Mouse (Mus musculus) lung, adult 2 months (tissue): Measurements from ENCODE around the gene Tank. TPM values are rescaled to one million over a fixed set of nuclear protein-coding genes. Genes with fewer than 3 reads are reported as not detected.
A peak's percentile ranks its signal among the peaks of the same experiment; 100 is the strongest.

ENCODE experiments used
- DNase-seq: peaks from one replicate; pipeline ENCODE4 v3.0.0; 2022
- H3K4me1 ChIP-seq: fragments of 200-500 bp; 2 replicates; pipeline ENCODE4 v1.6.1; 2011; ENCODE audit warnings: low read length; ENCODE audit not compliant: control insufficient read depth, insufficient read depth
- H3K4me3 ChIP-seq: fragments of 200-500 bp; replicated peaks from 2 replicates; pipeline ENCODE3; 2011; ENCODE audit warnings: low read depth, mild to moderate bottlenecking, control low read depth, low read length; ENCODE audit errors: extremely low read depth
- CTCF ChIP-seq: fragments of 200-500 bp; IDR thresholded peaks from 2 replicates; pipeline ENCODE4 v1.5.1; 2011; ENCODE audit warnings: mild to moderate bottlenecking, low read length, control low read depth; ENCODE audit not compliant: insufficient read depth
- POLR2A ChIP-seq: fragments of 200-500 bp; IDR thresholded peaks from 2 replicates; pipeline ENCODE4 v1.6.1; 2011; ENCODE audit warnings: low read depth, mild to moderate bottlenecking, control low read depth, low read length, borderline replicate concordance; ENCODE audit errors: extremely low read depth
- WGBS: fragments of 180-500 bp; shearing (Covaris S2); methylation state at CpG from one replicate; pipeline ENCODE4 v1.1.7; 2018; 5-methylcytosine and 5-hydroxymethylcytosine counted together
- polyA plus RNA-seq: library from polyadenylated mRNA; depleted of rRNA; stranded (reverse); fragments of >200 nt; gene quantifications from 2 replicates; pipeline ENCODE4 v1.2.3, GENCODE M21; 2012; rRNA removed

Tank gene
- polyA plus RNA-seq, 1 experiment: 7.1 TPM

- no peak for DNase-seq
- TF ChIP-seq CTCF: no peak
- TF ChIP-seq POLR2A: no peak
- H3K4me1 ChIP-seq: peaks cover 9% of the 10 kb centered on the region
- no peak overlapping the region for H3K4me3 ChIP-seq
- WGBS: 47% methylated on average over 10 of the region's 10 CpGs
Observed at GRCm38 (mm10) chr2:61662833-61663232, 84.4 kb downstream of the Tank start.

- no peak for DNase-seq
- 59% methylated on average over 10 of the region's 10 CpGs for WGBS
- no peak for TF ChIP-seq POLR2A
- no peak for TF ChIP-seq CTCF
- H3K4me3 ChIP-seq: no peak overlapping the region
- peaks cover 9% of the 10 kb centered on the region for H3K4me1 ChIP-seq
Observed at GRCm38 (mm10) chr2:61663573-61664241, 85.3 kb downstream of the Tank start.

- Histone ChIP-seq H3K4me1 (peaks cover 5% of the 10 kb centered on the region; the same call in 1 of the 2 replicates), H3K4me3 (no peak overlapping the region)
- no peak for DNase-seq
- 85% methylated on average over 7 of the region's 7 CpGs for WGBS
- TF ChIP-seq CTCF (no peak), POLR2A (no peak)
Observed at GRCm38 (mm10) chr2:61667420-61667819, 89.0 kb downstream of the Tank start.

GRCm38 (mm10) chr2:61668260-61668659, 89.9 kb downstream of the Tank start:
- 26% methylated on average over 4 of the region's 4 CpGs for WGBS

GRCm38 (mm10) chr2:61674555-61674954, 96.2 kb downstream of the Tank start:
- 95% methylated on average over 3 of the region's 3 CpGs for WGBS
- no peak for DNase-seq
- no peaks in the 10 kb centered on the region for H3K4me1 ChIP-seq
- H3K4me3 ChIP-seq: no peak overlapping the region
- no peak for TF ChIP-seq POLR2A
- TF ChIP-seq CTCF: no peak

More at GRCm38 (mm10) chr2:61668260-61668659, 89.9 kb downstream of the Tank start:
- H3K4me1 ChIP-seq: peaks cover 5% of the 10 kb centered on the region; the same call in 1 of the 2 replicates
- peak; percentile 48 for DNase-seq
- no peak for TF ChIP-seq POLR2A
- peak; percentile 65 for TF ChIP-seq CTCF
- H3K4me3 ChIP-seq: no peak overlapping the region

- no peak for DNase-seq
- H3K4me1 ChIP-seq: no peaks in the 10 kb centered on the region
- TF ChIP-seq CTCF: no peak
- no peak for TF ChIP-seq POLR2A
- WGBS: 73% methylated on average over 1 of the region's 1 CpGs
- H3K4me3 ChIP-seq: no peak overlapping the region
Observed at GRCm38 (mm10) chr2:61681572-61681971, 103.2 kb downstream of the Tank start.

- no peak overlapping the region for H3K4me3 ChIP-seq
- 71% methylated on average over 1 of the region's 1 CpGs for WGBS
- no peaks in the 10 kb centered on the region for H3K4me1 ChIP-seq
- TF ChIP-seq POLR2A (no peak), CTCF (no peak)
- no peak for DNase-seq
Observed at GRCm38 (mm10) chr2:61686533-61686932, 108.1 kb downstream of the Tank start.

GRCm38 (mm10) chr2:61689086-61689485, 110.7 kb downstream of the Tank start:
- Histone ChIP-seq H3K4me1 (no peaks in the 10 kb centered on the region), H3K4me3 (no peak overlapping the region)
- no peak for TF ChIP-seq POLR2A
- TF ChIP-seq CTCF: no peak
- WGBS: 84% methylated on average over 3 of the region's 3 CpGs
- DNase-seq: no peak

Other genes starting within 250 kb of the Tank start
- gene Psmd14, start 133.1 kb downstream of the Tank start, polyA plus RNA-seq: 7.3 and 15.0 TPM in 2 replicates
- 0.07 and 0.09 TPM in 2 replicates for gene Tbr1, start 224.3 kb downstream of the Tank start, polyA plus RNA-seq